Mouse (Mus musculus) brain, embryonic 18.5 days (tissue): ENCODE measurements around the gene Aifm3.
"Not testable (repeated sequence)": the region's sequence is repeated elsewhere in the genome, so short reads cannot be mapped to it uniquely, and the experiment has no call there.

ENCODE experiments used
- DNase-seq: peaks from one replicate; pipeline ENCODE4 v3.0.0-alpha.2; 2012; ENCODE audit warnings: low read depth, low spot score

Aifm3 gene

DNA sequence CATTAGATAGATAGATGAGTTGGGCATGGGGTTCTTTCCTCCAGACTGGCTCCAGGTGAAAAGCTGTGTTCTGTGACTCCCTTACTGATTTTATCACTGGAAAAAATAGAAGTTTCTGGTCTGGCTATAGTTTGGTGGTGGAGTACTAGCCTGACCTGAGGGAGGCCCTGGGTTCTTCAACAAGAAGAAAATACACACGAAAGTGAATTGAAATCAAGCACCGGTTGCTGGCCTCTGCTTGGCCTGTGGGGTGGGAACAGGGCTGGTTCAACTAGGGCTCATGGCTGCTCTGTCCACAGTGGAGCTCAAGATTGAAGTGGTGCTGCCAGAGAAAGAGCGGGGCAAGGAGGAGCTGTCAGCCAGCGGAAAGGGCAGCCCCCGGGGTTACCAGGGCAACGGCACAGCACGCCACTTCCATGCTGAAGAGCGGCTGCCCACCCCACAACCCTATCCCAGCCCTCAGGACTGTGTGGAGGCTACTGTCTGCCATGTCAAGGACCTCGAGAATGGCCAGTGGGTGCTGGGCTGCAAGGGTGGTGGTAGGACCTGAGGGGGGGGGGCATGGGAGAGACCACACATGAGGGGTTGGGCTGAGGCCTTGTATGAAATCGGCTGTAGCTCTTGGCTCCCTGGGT, 10.0 kb downstream of the Aifm3 start:
- DNase-seq: peak; percentile 6

DNA sequence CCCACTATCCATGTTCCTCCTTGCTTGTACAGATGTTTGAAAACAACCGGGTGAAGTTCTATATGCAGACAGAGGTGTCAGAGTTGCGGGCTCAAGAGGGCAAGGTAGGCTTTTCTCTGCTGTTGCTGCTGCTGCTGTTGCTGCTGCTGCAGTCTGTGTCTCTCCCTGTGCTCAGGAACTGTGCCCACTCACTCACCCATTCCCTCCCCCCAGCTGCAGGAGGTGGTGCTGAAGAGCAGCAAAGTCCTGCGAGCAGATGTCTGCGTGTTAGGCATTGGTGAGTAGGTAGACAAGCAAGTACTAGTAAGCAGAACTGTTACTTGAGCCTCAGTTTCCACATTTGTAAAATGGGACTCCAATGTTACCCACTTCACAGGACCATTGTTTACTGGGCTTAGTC, 13.3 kb downstream of the Aifm3 start:
- no peak for DNase-seq

DNA sequence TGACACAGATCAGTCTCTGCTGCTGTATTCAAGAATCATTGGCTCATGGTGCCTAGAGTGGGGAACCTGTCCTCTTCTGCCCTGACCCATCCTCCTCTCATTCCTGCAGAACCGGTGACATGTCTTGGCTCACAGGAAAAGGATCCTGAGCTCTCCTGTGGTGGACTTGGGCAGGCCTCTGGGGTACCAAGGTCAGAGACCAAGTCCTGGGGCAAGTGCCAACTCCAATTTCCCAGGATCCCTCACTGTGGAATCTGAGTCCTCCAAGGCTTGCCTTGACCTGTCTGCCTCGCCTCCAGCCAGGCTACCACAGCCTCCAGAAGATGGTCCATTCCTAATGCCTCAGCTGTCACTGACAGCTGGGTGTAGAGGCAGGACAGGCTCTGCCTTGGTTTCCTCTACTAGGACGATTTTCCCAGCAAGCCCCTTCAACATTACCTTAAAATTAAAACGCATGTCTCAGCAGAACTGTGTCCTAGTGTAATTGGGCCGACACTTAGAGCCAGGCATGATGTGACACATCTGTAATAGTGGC, 17.7 kb downstream of the Aifm3 start:
- DNase-seq: no peak

DNA sequence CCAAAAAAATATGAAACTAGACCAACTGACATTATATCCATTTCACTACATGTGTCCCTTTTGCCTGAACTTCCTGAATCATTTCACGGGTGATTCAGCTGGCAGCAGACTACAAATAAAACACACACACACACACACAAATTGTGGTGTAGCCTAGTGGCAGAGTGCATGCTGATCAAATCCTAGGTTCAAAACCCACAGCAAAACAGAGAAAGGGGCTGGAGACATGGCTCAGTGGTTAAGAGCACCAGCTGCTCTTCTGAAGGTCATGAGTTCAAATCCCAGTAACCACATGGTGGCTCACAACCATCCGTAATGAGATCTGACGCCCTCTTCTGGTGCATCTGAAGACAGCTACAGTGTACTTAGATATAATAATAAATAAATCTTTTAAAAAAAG, 18.6 kb downstream of the Aifm3 start:
- not testable (repeated sequence) for DNase-seq

GRCm38 (mm10) chr16:17508546-17509239, 19.3 kb downstream of the Aifm3 start, which contains the start of gene Lztr1:
TSS of gene Lztr1 (plus strand) at chr16:17508688.
- DNase-seq: peak; percentile 80

GRCm38 (mm10) chr16:17509240-17509597, 19.8 kb downstream of the Aifm3 start:
- no peak for DNase-seq

GRCm38 (mm10) chr16:17510143-17510542, 20.7 kb downstream of the Aifm3 start:
- no peak for DNase-seq

DNA sequence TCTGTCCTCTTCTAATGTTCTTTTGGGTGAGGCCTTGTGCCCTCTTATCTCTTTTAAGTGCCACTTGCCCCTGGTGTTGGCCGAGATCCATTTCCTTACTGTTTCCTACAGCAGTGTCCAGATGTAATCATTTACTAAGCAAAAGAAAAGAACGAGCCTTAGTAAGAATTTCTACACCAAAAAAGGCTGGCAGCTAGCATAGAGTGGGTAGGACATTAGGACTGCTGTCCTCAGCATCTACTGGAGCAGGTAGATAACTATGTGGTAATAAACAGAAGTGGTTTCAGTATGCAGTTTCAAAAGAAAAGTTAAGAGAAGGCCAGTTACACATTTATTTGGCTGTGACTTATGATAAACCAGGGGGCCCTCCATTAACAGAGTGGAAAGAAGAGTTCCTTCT, 21.3 kb downstream of the Aifm3 start:
- no peak for DNase-seq

GRCm38 (mm10) chr16:17511431-17511830, 22.0 kb downstream of the Aifm3 start:
- DNase-seq: no peak

DNA sequence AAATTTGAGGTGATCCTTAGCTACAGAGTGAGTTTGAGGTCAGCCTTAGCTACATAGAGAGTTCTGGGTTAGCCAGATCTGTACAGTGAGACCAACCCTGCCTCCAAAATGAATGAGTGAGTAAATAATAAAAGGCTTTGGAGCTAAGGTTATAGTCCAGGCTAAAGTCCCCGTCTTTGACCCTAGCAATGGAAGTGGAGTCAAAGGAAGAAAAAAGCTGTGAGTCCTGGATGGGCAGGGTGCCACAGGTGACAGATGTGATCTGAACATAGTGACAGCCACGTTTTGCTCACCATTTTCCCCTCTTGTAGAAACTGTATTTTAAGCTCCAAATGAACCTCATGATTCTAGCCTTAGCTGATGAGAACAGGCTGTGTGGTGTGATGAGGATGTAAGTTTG, 29.5 kb downstream of the Aifm3 start:
- no peak for DNase-seq

- DNase-seq: no peak
Observed at GRCm38 (mm10) chr16:17524156-17524555, 34.7 kb downstream of the Aifm3 start.

- DNase-seq: no peak
Observed at GRCm38 (mm10) chr16:17525524-17525923, 36.1 kb downstream of the Aifm3 start.

GRCm38 (mm10) chr16:17526223-17526622, 36.8 kb downstream of the Aifm3 start:
- DNase-seq: no peak

DNA sequence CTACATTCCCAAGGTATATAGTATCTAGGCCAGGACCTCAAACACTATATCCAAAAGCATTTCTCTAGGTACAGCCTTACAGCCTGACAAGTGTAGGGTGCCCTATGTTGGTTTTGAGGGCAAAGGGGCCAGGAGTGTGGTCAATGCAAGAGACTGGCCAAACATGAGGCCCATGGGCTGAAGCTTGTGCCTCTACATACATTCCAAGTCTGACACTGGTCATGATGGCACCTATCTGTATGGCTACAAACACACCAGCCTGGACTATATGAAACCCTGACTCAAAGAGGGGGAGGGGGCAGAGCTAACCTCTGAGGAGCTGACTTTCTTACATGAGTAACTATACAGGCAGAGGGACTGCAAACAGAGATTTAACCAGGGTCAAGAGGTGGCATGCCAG, 38.2 kb downstream of the Aifm3 start:
- no peak for DNase-seq

GRCm38 (mm10) chr16:17528276-17528675, 38.9 kb downstream of the Aifm3 start:
- DNase-seq: no peak

DNA sequence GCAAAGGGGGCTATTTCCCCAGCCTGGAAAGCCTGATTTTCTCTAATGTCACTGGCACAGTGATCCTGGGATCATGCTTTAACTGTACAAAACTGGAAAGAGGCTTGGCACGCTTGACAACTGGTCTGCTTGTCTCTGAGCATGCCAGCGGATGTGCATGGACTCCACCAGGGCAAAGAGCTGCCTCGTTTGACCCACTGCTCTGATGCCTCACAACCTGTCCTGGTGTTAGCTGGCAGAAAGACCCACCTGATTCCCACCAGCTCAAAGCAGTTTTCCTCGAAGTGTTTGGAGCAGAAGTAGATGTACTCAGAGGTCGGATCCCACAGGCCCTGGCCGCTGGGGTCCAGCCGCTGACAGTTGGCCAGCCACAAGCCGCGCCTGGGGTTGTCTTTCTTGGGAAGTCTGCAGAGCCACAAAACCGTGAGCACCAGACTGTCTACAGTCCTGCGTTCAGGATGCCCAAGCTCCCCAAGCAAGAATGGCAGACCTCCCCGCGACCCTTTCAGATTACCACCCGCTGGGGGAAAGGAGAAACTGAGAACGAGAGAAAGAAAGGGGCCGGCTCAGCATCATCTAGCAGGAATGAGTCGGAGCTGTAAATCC, 40.7 kb downstream of the Aifm3 start:
- no peak for DNase-seq

DNA sequence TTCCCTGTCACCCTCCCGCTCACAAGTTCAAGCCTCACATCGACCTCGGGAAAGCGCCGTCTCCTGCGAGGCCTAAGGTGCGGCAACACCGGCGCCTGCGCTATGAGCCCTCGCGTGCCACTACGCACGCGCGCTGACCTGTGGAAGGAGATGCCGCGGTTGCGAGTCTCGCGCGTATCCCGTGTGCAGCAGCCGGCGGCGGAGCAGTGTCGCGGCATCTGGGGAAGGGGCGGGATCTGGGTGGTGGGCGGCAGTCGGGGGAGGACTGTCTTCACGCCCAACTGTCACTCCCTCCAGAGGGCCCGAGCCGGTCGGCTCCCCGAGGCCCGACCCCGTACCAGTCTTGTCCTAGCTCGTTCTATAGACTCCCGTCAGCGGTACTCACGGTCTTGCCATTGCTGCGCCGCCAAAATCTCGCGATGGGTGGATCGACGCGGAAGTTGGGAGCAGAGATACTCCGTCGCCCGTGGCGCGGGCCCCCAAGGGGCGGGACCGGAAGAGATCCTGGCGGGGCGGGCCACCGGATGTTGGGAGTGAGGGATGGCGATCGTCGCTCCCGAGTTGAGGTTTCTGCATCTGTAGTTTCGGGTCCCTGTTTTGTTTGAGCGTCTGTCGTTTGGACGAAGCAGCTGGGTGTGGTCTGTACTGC, 41.4 kb downstream of the Aifm3 start, which contains the start of gene Thap7:
Gene Thap7 (minus strand): TSS at position 497 of the 649 bp plus-strand sequence.
- DNase-seq: peak; percentile 96

DNA sequence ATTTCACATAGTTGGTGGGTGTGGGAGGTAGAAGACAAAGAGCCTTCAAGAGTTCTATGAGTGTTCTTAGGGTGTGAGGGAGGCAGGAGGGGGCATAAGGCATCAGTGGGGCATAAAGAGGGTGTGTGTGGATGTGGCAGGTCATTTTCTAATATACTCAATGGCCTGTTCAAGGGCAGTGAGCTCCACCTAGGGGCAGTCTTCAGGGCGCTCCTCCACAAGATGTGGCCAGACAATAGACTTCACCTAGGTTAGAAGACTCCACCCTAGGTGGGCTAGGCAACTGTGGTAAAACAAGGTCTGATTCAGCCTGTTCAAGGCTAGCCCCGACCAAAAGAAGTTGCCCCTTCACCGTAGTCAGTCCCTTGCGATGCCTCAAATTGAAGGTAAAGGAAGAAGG, 42.9 kb downstream of the Aifm3 start:
- no peak for DNase-seq

DNA sequence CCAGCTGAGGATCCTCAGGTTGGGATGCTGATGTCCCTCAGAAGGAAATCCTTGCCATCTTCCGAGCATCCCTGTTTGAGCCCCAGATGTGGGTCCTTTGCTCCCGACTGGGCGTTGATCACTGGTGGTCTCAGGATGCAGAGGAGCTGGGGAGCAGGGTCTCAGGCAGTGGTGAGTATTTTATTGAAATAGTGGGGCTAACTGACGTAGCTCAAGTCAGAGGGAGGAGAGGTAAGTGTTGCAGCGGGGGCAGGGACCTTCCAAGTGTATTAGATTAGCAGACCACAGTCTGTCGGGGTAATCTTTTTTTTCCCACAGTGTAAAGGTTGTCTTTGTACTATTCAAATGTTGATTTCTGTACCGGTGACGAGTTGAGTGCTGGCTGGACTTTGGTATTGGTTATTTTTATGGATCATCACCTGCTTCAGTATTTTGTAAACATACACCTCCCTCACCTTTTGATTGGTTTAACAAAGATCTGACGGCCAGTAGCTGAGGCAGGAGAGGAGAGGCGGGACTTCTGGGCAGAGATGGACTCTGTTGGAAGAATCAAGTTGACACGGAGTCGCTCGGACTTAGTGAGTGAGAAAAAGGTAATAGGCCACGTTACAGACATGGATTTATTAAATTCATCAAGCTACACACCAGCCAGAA, 43.4 kb downstream of the Aifm3 start:
- DNase-seq: no peak

- DNase-seq: no peak
Observed at GRCm38 (mm10) chr16:17536584-17536983, 47.2 kb downstream of the Aifm3 start.

- DNase-seq: no peak
Observed at GRCm38 (mm10) chr16:17542632-17543031, 53.2 kb downstream of the Aifm3 start.

DNA sequence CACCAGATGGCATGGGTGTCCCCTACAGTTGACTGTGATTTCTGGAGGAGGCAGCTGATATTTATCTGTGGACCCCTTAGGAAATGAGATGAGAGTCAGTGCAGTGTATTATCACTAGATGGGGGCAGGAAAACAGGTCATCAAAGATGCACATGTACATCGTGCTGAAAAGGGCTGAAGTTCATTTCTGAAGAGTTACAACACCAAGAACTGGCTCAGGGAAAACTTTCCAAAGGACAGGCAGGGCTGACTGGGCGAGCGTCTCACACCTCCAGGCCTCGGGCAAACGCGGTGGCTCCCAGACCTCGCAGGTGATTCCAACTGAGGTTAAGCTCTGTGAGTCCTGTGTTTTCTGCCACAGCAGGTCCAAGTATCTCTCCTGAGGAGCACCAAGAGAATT, 63.4 kb downstream of the Aifm3 start:
- DNase-seq: no peak
